Mouse (Mus musculus) cerebellum, postnatal 4 days (tissue): ENCODE measurements around the gene E330017A01Rik.
"Not testable (repeated sequence)": the region's sequence is repeated elsewhere in the genome, so short reads cannot be mapped to it uniquely, and the experiment has no call there.

Experiments used
- DNase-seq, 2 experiments: peaks; one replicate each; pipeline ENCODE4 v3.0.0; 2022; ENCODE audit warnings: low spot score in 2 of 2, mixed read lengths in 1 of 2

The E330017A01Rik gene

DNA sequence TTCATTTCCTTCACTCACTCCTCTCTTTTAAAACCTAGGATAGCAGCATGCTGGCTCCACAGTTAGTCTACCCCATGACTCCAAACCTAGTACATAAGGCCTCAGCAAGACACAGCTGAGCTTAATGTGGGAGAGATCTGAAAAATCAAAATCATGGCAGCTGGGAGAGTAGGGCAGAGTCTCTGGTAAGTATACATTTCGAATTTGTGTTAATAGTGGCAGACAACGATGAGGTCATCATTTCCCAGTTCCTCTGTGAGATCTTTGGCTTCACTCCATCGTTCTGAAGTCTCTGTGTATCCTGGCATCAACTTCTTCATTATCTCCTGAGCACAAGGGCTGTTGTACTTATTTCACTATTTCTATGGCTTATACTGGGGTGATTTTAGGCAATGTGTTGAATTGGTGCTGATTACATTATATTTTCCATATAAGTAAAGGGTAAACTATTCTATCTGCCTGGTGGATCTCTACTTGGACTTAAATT lies at the start of gene E330017A01Rik:
Gene E330017A01Rik, minus strand, starts transcription at position 51 of the 487 bp plus-strand sequence.
- DNase-seq = no peak

GRCm38 (mm10) chr16:58685548-58686537 lies 47.3 kb upstream of the E330017A01Rik start:
- no peak for DNase-seq

DNA sequence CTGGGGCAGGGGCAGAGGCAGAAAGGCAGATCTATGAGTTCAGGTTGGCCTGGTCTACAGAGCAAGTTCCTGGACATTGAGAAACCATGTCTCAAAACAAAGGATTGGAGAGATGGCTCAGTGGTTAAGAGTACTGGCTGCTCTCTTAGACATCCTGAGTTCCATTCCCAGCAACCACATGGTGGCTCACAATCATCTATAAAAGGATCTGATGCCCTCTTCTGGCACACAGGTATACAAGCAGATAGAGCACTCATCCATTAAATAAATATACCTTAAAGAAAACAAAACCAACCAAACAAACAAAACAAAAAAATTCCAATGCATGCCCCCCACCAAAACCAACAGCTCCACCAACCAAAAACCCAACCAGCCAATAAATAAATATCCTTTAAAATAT lies 46.0 kb upstream of the E330017A01Rik start:
- DNase-seq = no peak

DNA sequence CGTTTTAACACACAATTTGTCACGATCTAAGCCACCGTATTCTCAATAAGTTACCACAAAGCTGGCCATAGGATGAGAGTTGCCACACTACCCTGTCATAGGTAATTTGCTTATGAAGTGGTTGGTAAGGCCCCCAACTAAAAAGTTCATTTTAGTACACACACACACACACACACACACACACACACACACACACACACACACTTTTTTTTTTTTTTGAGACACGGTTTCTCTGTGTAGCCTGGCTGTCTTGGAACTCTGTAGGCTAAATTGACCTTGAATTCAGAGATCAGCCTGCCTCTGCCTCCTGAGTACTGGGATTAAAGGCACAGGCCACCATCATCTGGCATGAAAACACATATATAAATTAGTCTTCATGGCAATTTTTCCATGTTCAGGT lies 45.4 kb upstream of the E330017A01Rik start:
- DNase-seq = no peak

DNA sequence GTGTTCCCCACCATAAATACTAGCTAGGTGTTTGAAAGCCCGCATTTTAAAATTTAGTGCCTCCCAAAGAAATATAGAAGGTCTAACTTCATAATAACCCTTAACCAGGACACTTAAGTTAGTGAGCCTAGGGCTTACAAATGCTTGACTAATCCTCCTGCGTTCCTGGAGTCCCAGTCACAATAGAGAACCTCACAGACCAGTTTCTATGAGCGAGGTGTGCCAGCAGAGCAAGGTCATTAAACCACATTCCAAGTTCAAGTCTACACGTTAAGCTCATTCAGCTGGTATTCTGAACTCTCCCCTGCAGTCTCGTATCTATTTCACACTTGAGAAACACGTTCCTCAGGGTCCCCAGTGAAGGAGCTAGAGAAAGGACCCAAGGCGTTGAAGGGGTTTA lies 44.3 kb upstream of the E330017A01Rik start:
- no peak for DNase-seq

- no peak for DNase-seq
Measured at GRCm38 (mm10) chr16:58682046-58682445, 43.5 kb upstream of the E330017A01Rik start.

GRCm38 (mm10) chr16:58678660-58679059 lies 40.1 kb upstream of the E330017A01Rik start:
- DNase-seq = no peak

DNA sequence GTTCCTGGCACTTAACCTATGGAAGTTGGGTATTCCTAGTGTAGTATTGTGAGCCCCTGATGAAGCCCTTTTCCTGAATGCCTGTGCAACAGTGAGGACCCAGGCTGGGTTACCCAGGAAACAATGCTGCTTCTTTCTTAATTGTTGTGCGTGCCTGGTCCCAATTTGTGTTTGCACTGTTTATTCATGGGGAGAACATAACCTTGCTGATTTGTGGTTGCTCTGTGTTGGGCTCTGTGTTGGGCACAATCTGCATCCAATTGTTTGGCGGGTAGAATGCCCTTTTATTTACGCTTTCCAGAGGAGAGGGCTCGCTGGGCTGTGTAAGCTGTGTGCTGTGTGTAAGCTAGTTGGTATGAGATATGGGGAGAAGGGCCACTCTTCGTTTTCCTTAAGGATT lies 39.0 kb upstream of the E330017A01Rik start:
- no peak for DNase-seq

DNA sequence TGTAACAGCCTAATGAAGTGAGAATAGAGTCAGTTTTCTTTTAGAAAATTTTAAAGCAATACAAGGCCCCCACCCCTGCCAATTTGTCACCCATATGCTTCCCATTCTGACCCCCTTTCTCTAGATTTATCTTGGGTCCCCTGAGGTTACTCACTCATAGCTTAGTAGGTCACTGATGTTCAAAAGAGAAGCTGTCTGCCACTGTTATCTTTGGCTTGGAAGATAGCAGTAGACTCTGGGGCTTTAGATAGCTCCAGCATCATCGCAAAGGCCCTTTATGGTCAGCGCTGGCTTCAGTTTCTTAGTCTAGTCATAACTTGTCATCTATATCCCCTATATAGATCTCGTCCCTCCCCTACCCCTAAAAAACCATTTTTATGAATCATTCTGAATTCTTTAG lies 38.1 kb upstream of the E330017A01Rik start:
- DNase-seq = no peak

DNA sequence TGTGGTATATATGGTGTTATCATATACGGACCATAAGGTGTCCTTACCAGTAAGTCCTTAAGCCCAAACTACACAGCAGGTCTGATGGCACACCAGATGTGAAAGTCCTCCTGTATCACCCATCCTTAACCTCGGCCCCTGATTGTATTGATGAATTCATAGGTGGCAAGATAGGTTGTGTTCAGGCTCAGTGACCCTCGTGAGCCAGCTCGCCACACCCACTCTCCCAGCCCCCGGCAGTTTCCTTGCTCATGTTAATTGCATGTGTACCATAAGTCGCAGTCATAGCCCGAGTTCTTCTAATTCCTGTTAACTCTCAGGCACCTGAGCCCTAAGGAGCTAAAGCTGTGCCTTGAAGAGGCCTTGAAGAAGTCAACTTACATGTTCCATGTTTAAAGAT lies 37.6 kb upstream of the E330017A01Rik start:
- no peak for DNase-seq

GRCm38 (mm10) chr16:58675256-58675655 lies 36.7 kb upstream of the E330017A01Rik start:
- DNase-seq = no peak

GRCm38 (mm10) chr16:58673811-58674410 lies 35.4 kb upstream of the E330017A01Rik start:
- no peak for DNase-seq

DNA sequence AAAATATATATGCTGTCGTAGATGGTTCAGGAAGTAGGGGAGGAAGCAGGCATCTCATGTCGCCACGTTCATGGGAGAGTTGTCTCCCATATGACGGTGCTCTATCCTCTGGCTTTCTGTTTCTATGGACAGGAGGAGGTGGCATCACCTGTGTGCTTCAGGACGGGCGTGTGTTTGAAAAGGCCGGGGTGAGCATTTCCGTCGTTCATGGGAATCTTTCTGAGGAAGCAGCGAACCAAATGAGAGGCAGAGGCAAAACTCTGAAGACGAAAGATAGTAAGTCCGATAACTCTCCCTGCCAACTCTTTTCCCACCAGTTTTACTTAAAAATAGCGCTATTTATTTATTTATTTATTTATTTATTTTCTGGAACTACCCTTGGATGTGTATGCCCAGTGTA lies 33.9 kb upstream of the E330017A01Rik start:
- DNase-seq = no peak

DNA sequence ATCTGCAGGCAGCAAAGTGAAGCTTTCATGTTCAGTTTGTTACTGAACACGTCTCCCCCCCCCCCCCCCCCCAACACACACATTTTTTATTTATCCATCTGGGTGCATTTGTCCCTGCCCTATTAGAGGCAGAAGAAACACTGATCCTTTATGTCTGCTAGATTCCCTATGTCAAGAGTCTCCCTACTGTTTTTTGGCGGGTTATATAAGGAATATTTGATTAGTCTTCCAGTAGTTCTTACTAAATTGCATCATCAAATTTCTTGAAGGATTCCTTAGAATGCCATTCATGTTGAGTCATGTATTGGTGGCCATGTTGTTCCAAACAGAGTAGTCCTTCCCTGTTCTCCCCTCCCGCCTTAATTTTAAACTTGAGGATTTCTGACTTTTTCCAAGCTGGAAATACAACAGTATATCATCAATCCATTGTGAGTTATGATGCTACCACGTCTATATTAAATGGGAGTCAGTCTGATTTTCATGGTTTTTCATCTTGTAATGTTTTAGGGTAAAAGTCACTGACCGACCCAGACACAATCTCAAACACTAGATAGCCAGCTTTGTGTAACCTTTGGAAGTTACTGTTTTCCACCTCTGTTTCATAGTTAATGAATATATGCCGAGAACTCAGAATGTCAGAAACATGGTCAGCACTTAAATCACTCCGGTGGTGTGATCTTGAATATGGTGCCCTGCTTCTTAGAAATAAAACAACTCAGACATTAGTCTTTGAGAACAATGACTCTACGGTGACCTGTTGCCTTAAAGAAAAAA lies 32.9 kb upstream of the E330017A01Rik start:
- no peak for DNase-seq

- DNase-seq = no peak
Measured at GRCm38 (mm10) chr16:58670643-58671042, 32.1 kb upstream of the E330017A01Rik start.

- DNase-seq = peak; percentile 51 to 73
Measured at GRCm38 (mm10) chr16:58669917-58670630, 31.5 kb upstream of the E330017A01Rik start, which contains the start of gene Cpox. TSS of gene Cpox (plus strand) at chr16:58670292.

DNA sequence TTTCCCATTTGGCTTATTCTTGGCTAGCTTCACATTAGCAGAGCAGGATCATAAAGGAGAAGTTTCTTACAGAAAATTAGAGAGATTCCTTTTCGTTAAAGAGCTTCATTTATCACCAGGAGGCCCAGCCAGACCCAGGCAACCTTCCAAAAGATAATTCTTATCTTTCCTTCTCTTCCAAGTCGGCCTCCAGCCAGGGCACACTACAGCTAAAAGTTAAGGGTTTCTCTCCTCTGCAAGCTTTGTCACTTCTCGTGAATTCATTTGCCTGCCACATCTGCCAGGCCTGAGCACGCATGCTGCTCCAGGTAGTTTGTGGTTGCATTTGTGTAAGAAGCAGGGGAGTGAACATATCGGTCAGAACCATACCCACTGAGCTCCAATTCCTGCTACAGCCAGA lies 30.7 kb upstream of the E330017A01Rik start:
- no peak for DNase-seq

- DNase-seq = no peak
Measured at GRCm38 (mm10) chr16:58668586-58668985, 30.0 kb upstream of the E330017A01Rik start.

DNA sequence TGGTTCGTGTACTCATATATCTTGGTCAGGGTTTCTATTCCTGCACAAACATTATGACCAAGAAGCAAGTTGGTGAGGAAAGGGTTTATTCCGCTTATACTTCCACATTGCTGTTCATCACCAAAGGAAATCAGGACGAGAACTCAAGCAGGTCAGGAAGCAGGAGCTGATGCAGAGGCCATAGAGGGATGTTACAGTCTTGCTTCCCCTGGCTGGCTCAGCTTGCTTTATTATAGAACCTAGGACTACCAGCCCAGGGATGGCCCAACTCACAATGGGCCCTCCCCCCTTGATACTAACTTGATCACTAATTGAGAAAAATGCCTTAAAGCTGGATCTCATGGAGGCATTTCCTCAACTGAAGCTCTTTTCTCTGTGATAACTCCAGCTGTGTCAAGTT lies 28.1 kb upstream of the E330017A01Rik start:
- not testable (repeated sequence) for DNase-seq

DNA sequence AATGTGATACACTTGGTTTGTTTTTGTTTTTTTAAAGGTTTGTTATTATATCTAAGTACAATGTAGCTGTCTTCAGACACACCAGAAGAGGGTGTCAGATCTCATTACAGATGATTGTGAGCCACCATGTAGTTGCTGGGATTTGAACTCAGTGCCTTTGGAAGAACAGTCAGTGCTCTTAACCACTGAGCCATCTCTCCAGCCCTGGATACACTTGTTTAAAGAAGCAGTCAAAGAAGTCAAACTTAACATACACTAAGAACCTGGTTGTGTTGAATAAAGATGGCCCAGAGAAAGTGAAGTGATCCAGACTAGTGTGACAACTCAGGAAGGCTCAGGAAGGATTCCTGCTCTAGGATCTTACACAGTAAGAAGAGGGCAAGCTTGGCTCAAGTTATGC lies 26.6 kb upstream of the E330017A01Rik start:
- not testable (repeated sequence) for DNase-seq

DNA sequence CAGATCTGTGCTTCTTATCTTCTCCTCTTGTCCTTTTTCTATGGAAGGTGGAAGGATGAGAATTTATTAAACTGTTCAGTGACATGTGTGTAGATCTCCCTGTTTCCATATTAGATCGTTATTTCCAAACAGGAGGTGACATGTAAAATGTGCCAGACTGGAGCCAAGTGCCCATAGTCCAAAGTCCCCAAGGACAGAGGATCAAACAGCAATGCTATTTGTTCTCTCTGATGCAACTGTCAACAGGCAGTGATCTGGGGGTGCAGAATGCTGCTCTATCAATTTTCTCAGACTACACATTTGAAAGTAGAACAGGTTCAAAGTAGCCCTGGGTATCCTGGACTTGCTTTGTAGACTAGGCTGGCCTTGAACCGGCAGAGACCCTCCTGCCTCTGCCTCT lies 25.3 kb upstream of the E330017A01Rik start:
- DNase-seq = no peak
